Mouse (Mus musculus) thymus, adult 2 months (tissue): ENCODE data around the gene Bod1. TPM values are rescaled to one million over a fixed set of nuclear protein-coding genes. Genes with fewer than 3 reads are reported as not detected.

Experiments used
- DNase-seq: peaks from one replicate; pipeline ENCODE4 v3.0.0; 2021
- H3K27ac ChIP-seq: fragments of 200-500 bp; 2 replicates; pipeline ENCODE4 v1.5.1; 2012; ENCODE audit warnings: low read length, control low read depth; ENCODE audit not compliant: control insufficient read depth, insufficient read depth
- H3K27me3 ChIP-seq: fragments of 200-500 bp; 2 replicates; pipeline ENCODE4 v1.6.1; 2012; ENCODE audit warnings: mild to moderate bottlenecking, low read length, moderate library complexity, mixed read lengths; ENCODE audit not compliant: control insufficient read depth, insufficient read depth
- H3K36me3 ChIP-seq: fragments of 200-500 bp; 2 replicates; pipeline ENCODE4 v1.6.1; 2012; ENCODE audit warnings: mild to moderate bottlenecking, low read length, moderate library complexity; ENCODE audit not compliant: control insufficient read depth, insufficient read depth
- H3K4me1 ChIP-seq: fragments of 200-500 bp; replicated peaks from 2 replicates; pipeline ENCODE4 v1.6.1; 2012; ENCODE audit warnings: low read length; ENCODE audit not compliant: control insufficient read depth, insufficient read depth
- H3K4me3 ChIP-seq: fragments of 200-500 bp; 2 replicates; pipeline ENCODE4 v1.5.1; 2012; ENCODE audit warnings: mild to moderate bottlenecking, low read length, control low read depth, moderate library complexity; ENCODE audit not compliant: control insufficient read depth, insufficient read depth
- CTCF ChIP-seq: fragments of 200-500 bp; IDR thresholded peaks from 2 replicates; pipeline ENCODE4 v1.5.1; 2012; ENCODE audit warnings: mild to moderate bottlenecking, control low read depth, low read length, moderate library complexity, borderline replicate concordance; ENCODE audit not compliant: control insufficient read depth, poor library complexity, insufficient read depth; ENCODE audit errors: extremely low read depth
- POLR2A ChIP-seq: fragments of 200-500 bp; IDR thresholded peaks from 2 replicates; pipeline ENCODE4 v1.6.1; 2012; ENCODE audit warnings: mild to moderate bottlenecking, low read length, control low read depth, moderate library complexity; ENCODE audit not compliant: control insufficient read depth, poor library complexity, insufficient read depth; ENCODE audit errors: extremely low read depth
- WGBS: fragments of 180-500 bp; shearing (Covaris S2); methylation state at CpG from one replicate; pipeline ENCODE4 v1.1.7; 2018; 5-methylcytosine and 5-hydroxymethylcytosine counted together
- polyA plus RNA-seq: library from polyadenylated mRNA; depleted of rRNA; stranded (reverse); fragments of >200 nt; gene quantifications from 2 replicates; pipeline ENCODE4 v1.2.3, GENCODE M21; 2012

The Bod1 gene
- polyA plus RNA-seq, 1 experiment, result 40.3 TPM

DNA sequence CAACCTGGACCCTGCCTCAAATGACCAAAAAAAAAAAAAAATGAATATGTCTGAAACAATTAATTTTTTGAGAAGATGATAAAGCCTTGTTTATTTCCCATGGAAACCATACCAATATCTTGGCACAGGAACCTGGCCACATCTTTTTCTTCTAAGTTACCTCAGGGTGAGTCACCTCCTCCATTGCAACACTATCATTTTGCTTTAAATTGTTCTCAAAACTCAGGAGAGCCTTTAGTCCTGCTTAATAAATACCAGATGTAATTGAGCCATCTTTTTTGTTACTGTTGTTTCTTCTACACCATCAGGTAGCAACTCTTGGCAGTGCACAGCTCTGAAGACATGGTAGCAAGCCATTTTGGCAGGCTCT is 13.9 kb downstream of the Bod1 start:
- Histone ChIP-seq H3K27ac (no peak overlapping the region), H3K4me3 (no peak overlapping the region), H3K4me1 (peaks cover 9% of the 10 kb centered on the region), H3K27me3 (no peaks in the 10 kb centered on the region), H3K36me3 (no peaks in the 10 kb centered on the region)
- no peak for DNase-seq
- TF ChIP-seq CTCF, result no peak
- no peak for TF ChIP-seq POLR2A

DNA sequence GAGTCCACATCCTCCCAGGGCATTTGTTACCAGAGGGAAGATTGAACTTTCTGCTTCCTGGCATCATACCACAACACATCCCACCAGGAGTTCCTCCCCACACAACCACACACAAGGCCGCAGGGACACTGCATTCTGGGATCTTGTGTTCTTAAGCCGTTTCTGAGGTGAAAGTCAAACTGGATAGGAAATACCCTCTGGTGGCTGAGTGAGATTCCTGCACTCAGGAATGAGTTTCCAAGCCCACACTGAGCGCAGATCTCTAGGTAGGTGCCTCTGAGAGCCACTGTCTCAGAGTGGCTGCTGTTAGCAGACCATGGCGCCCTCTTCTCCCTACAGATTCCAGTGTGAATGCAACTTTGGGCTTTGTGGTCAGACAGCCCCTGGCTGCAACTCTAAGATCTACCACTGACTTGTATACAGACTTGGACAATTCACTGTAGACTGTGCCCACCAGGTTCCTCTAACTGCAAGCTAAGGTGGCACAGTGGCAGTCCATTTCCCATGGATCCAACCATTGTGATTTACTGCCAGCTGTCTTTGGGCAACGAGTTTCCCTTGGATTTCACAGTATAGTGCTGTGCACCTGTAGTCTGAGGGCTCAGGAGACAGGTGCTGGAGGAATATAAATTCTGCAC is 14.4 kb downstream of the Bod1 start:
- TF ChIP-seq CTCF (no peak), POLR2A (no peak)
- H3K4me3 ChIP-seq, result no peak overlapping the region
- no peak for DNase-seq
- H3K36me3 ChIP-seq, result no peaks in the 10 kb centered on the region
- 80% methylated on average over 5 of the region's 5 CpGs for WGBS
- H3K27me3 ChIP-seq, result no peaks in the 10 kb centered on the region
- H3K4me1 ChIP-seq, result peaks cover 9% of the 10 kb centered on the region
- H3K27ac ChIP-seq, result no peak overlapping the region

DNA sequence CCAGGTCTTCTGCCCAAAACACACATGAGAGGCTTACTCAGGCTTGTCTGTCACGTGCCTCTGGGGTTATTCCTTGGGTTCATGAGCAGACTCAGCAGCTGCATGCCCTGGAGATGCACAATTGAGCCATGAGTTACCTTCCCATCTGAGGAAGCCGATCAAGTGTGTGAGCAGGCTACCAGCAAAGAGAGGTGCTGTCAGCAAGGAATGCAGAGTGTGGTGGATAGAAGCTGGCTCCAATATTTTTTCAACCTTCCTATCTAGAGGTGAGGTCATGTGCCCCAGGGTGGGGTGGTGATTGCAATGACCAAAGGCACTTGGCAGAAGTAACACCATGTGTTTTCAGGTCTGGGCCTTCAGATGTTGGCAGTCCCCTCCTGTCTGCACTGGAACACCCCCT is 22.2 kb downstream of the Bod1 start:
- no peak for TF ChIP-seq POLR2A
- no peak for TF ChIP-seq CTCF
- Histone ChIP-seq H3K27ac (no peak overlapping the region), H3K27me3 (no peaks in the 10 kb centered on the region), H3K36me3 (no peaks in the 10 kb centered on the region), H3K4me1 (no peaks in the 10 kb centered on the region), H3K4me3 (no peak overlapping the region)
- no peak for DNase-seq
- 77% methylated on average over 2 of the region's 2 CpGs for WGBS

DNA sequence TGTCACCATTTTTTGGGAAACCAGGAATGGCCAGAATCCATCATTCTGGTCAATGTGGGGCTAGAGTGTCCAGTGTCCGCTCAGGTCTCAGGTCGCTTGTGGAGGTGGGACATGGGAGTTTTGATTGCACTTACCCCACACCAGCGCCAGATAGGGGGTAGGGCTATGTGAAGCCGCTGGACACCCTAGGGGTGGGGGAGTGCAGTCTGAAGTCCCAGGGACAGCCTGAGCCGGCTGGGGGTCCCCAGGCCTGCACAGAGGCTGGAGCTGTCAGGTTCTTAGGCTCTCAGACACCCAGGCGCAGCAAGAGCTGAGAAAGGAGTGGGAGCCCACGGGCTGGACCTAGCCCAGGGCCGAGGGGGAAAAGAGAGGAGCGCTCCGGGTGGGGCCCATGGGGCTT is 24.4 kb downstream of the Bod1 start:
- Histone ChIP-seq H3K36me3 (no peaks in the 10 kb centered on the region), H3K4me3 (no peak overlapping the region), H3K4me1 (no peaks in the 10 kb centered on the region), H3K27me3 (no peaks in the 10 kb centered on the region), H3K27ac (no peak overlapping the region)
- WGBS, result 96% methylated on average over 10 of the region's 10 CpGs
- no peak for DNase-seq
- TF ChIP-seq POLR2A (no peak), CTCF (no peak)

DNA sequence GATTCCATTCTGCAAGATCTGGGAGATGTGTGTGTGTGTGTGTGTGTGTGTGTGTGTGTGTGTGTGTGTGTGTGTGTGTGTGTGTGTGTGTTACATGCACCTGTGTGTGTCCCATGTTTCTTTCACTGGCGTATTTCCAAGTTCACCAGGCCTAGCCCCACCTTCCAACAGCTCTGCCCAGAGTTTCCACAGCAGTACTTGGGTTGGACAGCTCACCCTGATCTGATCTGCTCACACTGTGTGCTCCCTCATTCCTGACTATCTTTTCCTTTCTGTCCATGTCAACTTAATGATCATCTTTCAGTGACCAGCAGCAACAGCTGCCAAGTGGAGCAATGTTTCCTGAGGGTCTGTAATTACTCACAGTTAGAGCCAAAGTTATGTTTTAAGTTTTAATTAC is 25.1 kb downstream of the Bod1 start:
- no peak for TF ChIP-seq POLR2A
- TF ChIP-seq CTCF, result no peak
- WGBS, result 89% methylated on average over 1 of the region's 1 CpGs
- Histone ChIP-seq H3K27ac (no peak overlapping the region), H3K4me3 (no peak overlapping the region), H3K4me1 (no peaks in the 10 kb centered on the region), H3K27me3 (no peaks in the 10 kb centered on the region), H3K36me3 (no peaks in the 10 kb centered on the region)
- no peak for DNase-seq

DNA sequence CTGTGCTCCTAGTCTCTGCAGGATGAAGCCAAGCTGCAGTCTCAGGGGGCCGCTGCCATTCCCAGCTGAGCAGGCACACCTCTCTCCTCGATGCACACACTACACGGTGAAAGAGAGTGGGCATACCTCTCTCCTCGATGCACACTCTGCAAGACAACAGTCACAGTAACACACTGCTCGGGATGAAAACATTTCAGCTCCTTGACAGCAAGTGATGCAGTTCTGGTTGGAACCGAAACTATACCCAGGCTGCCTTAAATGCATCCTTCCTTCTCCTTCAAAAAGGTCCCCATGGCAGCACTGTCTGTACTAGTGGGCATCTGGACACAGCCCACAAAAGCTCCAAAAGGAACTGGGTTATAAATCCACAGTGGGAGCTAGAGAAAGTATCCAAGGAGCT is 28.6 kb downstream of the Bod1 start:
- TF ChIP-seq CTCF, result no peak
- TF ChIP-seq POLR2A, result no peak
- no peak overlapping the region for H3K27ac ChIP-seq
- H3K27me3 ChIP-seq, result no peaks in the 10 kb centered on the region
- 85% methylated on average over 6 of the region's 6 CpGs for WGBS
- no peak overlapping the region for H3K4me3 ChIP-seq
- H3K4me1 ChIP-seq, result no peaks in the 10 kb centered on the region
- no peaks in the 10 kb centered on the region for H3K36me3 ChIP-seq
- DNase-seq, result no peak

DNA sequence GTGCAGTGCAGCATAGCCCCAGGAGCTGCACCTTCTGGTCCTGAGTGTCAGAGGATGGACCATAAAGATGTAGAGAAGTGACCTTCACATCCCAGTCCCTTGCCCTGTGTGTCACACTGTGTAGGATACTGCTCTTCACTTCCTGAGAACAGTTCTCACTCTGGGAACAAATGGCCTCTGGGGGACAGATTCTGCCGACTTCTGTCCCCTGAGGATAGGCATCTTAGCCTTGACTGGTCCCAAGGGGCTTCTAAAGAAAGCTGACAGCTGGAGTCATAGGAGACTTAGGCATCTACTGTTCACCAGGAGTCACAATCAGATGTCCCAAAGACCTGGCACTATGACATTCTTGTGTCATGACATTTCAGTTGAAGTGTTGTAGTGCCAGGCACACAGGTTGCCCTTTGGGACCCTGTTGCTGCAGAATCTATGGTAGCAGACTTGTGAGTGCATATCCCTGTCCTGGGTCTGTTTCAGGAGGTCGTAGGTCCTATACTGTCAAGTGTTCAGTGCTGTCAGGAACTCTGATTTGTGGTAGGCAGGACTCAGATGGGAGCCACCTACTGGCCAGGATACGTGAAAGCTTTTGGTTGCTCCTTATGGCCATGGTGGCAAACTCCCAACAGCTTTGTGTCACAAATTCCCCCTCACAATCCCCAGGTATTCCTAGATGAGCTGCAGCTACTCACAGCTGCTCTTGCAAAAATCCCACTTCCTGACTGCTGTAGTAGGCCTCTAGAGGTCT is 30.4 kb downstream of the Bod1 start:
- Histone ChIP-seq H3K27me3 (no peaks in the 10 kb centered on the region), H3K27ac (no peak overlapping the region), H3K4me3 (no peak overlapping the region), H3K4me1 (no peaks in the 10 kb centered on the region), H3K36me3 (no peaks in the 10 kb centered on the region)
- TF ChIP-seq CTCF, result no peak
- no peak for TF ChIP-seq POLR2A
- DNase-seq, result no peak
- 49% methylated on average over 3 of the region's 3 CpGs for WGBS
